Mouse (Mus musculus): ENCODE data around the gene Pjvk. TPM values are rescaled to one million over a fixed set of nuclear protein-coding genes. Genes with fewer than 3 reads are reported as not detected.

Gene Pjvk
- total RNA-seq, 1 experiment from 2014 or later = not detected

DNA sequence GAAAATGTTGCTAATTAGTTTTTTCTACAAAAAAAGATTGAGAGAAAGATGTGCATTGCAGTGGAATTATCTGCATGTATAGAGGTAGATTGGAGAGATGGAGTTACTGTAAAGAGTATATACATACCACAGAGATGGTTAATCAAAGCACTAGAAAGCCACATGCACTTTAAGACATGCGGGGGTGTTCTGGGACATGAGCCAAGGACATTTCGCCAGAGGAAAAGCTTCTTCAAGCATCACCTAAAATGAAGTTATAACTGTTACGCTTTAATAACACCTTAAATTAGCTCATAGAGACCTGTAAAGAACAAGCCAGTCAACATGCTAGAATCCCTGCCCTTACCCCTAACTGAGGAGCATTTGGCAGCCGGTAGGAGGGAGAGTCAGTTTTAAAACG lies 18.9 kb downstream of the Pjvk start:
- DNase-seq = no peak

DNA sequence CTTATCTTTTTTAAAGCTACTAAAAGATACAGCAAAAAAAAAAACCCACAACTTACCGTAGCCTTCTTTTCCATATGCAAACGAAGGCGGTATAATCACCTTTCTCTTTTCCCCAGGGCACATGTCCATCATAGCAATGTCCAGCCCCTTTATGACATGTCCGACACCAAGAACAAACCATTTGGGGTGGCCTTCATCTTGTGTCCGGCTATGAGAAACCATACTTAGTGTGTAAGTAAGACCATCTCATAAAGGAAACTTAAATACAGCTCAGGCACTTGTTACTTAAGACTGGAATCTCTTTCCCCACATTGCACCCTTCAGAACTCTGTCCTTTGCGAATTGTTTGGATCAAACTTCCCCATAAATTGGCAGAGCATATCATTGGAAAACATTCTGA lies 23.4 kb downstream of the Pjvk start:
- DNase-seq = no peak

DNA sequence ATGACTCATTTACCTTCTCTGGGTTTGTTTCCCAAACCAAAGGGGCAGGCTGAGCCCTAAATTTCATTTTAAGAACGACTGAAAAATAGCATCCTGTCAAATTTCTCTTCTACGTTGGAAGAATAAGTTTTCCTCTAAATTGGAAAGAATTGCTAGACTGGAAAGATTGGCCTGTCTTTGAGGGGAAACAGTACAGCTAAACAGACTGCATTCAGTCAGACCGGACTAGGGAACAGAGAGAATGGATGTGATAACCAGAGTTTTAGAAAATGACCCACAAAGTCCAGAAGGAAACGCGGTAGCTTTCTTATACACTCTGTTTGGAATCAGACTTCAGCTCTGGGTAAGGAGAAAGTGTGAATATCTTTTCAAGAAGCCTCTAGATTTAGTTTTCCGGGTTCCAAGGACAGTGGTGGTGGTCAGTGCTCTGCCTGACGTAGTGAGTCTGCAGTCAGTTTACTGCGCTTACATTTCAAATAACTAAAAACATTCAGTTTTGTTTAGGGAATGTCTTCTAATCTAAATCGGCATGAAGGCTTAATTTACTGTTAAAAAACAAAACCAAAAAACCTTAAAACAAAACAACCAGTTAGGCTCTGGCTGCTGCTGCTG lies 24.0 kb downstream of the Pjvk start:
- DNase-seq = no peak

DNA sequence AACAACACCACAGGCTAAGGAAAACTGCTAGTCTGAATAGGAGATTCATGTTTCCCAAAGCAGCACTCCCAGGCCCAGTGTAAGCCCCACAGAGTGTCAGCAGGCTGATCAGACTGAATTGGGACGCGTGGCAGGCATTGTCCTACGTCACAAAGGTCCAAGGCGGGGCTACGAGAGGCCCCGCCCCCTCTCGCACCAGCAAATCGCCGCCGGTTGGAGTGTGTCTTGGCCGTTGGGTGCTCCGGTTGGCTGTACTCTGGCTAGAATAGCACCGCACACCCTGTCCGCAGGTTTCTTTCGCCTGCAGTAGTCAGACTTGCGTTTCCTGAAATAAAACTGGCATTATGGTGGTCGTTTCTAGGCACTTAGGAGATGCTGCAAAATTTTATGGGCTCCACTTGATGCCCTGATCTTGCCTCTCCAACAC lies 24.7 kb downstream of the Pjvk start, which contains the start of gene Fkbp7:
TSS of gene Fkbp7 (minus strand) at position 151 of the 427 bp plus-strand sequence.
- peak; percentile 94 for DNase-seq

DNA sequence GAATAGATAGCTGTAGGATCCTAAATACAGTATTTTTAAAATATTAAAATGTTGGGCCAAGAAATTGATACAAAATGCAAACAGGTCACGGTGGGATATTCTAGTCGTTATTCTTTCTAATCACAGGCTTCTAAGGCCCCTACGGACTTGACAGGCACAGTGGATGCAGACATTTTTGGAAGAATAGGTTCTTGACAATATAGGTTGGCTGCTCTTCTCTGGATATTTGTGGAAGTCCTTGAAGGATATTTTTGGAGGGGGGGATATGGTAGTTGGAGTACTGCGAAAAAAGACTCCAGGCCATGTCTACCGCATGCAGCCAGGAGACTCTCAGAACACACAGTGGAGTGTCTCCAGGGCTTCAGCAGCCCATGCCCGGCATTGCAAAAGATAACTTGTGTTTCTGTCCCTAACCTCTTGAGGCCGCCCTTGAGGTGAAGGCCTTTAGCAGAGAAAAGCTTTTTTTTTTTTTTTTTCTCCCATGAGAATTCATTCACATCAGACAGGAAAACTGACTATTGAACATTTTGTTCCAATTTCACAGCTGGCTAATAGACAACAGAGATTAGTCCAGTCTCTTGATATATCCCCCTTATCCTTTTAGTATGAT lies 25.3 kb downstream of the Pjvk start:
- peak; percentile 78 for DNase-seq

DNA sequence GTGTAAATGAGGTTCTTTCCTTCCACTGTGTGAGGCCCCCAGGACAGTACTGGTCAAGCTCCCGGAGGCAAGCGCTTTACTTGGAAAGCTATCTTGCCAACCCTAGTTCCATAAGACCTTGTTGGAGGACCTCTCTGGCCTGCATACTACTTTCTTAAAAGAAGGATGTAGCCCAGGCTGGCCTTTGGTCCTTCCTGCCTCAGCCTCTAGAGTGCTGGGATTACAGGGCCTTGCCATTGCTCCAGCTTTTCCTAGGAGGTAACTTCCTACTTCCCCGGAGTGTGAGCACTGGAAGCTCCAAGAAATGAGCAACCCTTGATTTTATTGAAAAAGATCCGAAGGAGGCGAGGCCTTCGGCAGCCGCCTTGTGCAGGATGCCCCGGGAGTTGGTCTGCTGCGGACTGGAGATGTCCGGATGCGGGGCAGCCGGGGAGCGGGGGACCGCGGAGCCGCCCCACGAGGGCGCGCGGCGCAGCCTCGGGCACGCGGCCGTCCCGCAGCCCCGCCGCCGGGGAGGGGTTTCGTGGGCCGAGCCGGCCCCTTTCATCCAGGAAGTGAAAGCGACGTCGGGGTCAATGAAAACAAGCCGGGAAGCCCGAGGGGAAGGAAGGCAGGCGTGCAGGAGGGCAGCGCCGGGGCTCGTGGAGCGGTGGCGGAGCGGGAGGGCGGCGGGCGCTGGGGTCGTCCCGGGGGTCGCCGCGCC lies 26.6 kb downstream of the Pjvk start, which contains the start of gene Plekha3:
TSS of gene Plekha3 (plus strand) at position 557 of the 703 bp plus-strand sequence.
- peak; percentile 93 for DNase-seq

DNA sequence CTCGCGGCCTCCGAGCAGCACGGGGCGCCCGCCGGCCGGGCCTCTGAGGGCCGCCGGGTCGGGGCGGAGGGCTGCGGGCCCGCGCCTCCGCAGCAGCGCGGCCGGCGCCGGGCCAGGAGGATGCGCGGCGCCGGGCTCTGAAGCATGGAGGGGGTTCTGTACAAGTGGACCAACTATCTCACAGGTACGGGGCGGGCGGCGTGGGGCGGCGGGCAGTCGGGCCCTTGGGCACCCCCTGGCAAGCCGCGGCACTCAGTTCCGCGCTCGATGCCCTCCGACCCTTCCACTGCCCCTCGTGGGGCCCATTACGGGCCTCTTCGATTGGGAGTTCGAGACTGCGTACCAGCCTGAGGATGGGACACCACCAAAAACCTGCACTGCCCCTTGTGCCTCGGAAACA lies 27.2 kb downstream of the Pjvk start:
- no peak for DNase-seq

DNA sequence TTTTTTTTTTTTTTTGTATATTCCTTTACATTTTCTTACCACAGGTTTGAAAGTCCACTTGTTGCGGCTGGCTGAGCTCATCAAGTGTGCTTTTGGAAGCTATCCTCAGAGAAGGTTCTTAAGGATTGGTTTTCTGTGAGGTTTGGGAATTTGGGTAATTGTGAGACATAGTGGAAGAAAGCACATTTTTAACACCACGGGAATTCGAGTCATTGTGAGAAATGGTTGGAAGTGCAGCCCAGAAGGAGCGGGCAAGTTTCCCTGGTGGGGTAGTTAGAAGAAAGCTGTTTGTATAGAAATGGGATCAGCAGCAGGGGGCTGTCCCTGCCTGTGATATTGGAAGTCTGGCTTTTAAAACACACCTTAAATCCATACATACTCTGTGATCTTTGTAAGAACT lies 27.7 kb downstream of the Pjvk start:
- no peak for DNase-seq

DNA sequence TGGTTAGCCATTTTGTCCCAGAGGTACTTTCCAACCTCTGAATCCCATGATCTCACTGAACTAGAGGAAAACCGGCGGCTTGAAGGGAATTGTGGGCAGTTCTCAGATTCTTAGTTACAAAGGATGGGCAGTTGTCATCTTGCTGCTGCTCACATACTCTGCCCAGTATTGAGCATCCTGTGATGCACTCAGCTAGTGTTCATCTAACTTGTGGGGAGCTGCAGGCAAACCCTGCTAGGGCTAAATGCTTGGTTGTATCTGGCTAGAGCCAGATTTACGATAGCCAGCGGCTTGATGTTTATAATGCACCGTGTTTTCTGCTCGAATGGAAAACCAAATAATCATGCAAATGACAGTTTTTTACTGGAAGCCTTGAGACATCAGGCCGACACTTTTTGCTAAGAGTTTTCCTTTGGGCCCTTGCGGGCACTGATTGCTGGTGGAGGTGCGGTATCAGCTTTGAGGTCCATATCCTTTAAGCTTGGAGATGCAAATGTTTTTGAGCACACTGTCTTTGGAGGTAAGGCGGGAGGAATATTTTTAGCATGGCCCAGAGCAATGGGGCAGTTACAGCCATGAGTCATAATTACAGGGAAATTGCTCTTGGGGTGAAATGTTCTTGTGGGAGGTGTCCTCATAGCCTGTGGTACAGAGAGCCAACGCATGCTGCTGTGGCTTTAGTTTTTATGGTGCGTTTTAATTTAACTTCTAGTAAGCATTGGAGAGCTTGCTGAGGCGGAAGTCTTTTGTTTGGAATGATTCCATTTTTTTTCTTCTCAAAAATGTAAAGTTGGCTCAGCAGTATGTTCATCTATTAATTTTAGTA lies 28.3 kb downstream of the Pjvk start:
- no peak for DNase-seq

DNA sequence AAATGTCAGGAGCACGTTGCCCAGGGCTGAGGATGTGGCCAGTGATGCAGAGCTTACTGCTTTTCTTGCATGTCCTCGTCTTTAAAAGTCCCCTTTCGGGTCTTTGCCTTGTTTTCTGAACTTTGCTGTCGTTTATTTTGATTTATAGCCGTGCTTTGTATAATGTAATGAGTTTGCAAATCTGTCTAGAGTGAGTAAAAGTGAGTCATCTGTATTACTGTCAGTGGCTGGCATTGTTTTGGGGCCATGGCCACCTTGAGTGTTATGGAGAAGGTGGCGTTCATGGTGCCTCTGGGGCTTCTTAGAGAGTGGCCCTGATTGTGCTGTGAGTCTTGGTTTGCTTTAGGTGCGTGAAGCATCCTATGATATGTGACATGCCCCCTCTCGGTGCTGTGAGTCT lies 34.0 kb downstream of the Pjvk start:
- DNase-seq = peak; percentile 19

DNA sequence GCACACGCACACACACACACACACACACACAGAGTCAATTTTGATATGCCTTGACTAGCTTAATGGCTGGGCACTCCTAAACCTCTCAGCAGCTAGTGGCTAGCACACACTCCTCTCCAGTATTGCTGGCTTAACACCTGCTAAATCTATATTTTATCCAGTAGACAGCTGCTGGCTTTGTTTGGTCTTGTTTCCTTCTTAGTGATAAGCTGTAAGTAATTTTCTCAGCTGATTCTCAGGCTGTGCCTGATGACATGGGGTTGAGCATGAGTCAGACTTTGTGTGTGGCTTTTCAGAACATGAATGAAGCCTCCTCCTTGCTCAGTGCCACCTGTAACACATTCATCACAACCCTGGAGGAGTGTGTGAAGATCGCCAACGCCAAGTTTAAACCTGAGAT lies 38.7 kb downstream of the Pjvk start:
- no peak for DNase-seq

DNA sequence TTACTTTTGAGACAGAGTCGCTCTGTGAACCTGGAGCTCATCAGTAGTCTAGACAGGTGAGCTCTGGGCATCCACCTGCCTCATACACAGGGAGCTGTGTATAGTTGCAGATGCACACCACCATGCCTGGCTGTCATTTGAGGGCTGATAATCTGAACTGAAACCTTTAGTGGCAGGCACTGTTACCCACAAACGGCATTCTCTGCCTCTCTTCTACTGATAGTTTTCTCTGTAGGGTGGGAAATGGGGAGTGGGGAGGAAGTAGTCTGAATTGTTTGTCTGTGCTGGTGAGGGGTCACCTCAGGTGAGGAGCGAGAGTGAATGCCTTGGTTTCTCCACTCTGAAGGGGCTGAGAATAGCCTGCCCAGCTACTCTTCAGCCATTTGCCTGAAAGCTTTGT lies 39.3 kb downstream of the Pjvk start:
- no peak for DNase-seq

DNA sequence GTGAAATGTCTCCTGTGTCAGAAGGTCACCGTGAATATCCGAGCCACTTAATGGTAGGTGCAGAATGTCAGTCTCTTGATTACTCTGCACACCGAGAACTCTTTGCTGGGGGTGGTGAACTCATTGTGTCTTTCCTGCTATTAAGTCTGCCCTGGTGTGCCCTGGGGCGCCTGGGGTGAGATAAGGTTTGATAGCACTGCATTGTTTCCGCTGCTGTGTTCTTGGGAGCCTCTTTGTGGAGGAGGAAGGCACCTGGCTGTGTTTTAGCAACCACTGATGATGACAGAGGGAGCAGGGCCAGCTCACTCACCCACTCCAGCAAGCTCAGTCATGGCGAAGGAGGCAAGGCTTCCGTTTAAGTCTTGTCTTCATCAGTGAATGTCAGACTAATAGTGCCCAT lies 39.9 kb downstream of the Pjvk start:
- DNase-seq = peak; percentile 11

DNA sequence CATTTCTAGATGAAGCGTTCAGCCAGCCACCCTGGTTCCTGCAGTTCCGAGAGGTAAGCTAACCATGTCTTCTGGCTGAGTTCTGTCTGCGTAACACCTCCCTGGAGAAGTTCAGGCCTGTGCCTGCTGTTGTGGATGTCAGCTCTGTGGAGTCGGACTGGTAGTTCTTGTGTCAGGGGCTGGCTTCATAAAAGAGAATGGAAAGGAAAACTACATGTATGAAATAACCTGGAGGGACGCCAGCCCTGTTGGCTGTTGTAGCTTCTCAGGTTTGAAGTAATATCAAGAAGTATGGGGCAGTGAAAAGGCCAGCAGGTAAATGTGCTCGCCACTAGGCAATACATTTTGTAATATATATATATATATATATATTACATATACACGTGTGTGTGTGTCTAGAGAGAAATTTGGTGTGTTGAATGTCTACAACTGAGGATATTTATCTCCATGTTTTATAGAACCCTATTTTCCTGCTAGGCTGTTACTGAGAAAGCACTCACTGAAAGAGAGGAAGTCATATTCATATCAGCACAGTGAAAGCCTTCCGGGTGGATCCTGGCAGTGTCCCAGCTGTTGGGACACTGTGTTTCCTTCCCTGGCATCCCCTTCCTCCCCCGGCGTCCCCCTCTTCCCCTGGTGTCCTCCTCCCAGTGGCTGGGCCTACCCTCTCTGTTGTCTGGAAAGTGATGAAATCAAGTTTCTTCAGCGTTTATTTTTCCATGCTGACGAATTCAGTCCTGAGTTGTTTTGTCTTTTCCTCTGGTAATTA lies 42.3 kb downstream of the Pjvk start:
- DNase-seq = peak; percentile 73

DNA sequence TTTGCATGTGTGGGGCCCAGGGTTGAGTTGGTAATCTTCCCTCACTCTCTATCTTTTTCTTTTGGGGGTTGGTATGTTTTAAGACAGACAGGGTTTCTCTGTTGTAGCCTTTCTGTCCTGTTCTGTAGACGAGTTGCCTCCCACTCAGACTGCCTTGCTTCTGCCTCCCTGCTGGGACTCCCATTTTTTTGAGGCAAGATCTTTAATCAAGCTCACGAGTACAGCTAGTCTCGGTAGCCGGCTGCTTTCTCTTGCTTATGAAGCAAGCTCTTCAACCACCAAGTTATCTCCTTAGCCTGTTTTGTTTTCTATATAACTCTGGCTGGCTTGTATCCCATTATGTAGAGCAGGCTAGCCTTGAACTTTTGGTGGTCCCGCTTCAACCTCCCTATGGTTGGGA lies 45.5 kb downstream of the Pjvk start:
- DNase-seq = no peak

DNA sequence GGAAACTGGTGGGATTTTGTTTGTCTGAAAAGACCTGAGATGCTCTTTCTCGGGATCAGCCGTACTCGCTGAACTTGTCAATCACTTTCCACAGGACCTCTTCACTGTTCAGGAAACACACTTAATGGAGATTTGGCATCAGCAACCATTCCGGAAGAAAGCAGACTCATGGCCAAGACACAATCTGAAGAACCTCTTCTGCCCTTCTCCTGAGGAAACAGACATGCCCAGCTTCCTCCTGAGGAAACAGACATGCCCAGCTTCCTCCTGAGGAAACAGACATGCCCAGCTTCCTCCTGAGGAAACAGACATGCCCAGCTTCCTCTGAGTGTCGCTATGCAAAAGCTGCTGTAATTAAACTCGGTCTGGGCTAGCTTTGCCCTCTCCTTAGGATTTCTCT lies 47.0 kb downstream of the Pjvk start:
- DNase-seq = peak; percentile 9

DNA sequence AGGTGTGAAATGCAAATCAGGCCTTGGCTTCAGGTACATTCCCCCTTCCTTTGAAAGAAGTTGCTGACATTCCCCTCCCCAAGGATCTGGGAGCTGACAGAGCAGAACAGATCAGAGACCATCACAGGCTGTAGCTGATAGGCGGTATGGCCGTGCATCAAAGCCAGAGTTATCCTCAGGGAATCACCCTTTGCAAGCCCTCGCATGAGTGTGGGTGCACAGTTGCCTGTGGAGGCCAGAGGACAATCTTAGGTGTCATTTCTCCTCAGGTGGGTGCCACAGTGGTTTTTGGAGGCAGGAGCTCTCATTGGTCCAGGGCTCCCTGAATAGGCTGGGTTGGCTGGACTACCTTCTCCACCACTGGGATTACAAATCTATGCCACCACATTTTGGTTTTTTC lies 53.9 kb downstream of the Pjvk start:
- no peak for DNase-seq

DNA sequence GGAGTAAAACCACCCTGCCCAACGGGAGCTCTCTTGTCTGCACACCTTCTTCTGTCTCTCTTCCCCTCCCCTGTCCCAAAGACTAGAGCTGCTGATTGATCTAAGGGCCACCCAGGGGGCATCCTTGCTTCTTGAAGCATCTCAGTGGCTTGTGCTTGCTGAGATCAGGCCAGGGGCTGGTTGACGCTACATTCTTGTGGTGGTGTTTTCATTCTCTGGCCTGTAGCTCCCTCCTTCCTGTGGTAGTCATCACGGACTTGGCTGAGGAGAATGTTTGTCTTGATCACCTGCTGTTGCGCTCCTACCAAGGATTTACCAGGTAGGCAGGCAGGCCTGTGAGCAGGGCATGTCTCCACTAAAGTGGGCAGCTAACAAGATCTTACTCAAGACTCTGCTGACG lies 54.5 kb downstream of the Pjvk start:
- DNase-seq = no peak

DNA sequence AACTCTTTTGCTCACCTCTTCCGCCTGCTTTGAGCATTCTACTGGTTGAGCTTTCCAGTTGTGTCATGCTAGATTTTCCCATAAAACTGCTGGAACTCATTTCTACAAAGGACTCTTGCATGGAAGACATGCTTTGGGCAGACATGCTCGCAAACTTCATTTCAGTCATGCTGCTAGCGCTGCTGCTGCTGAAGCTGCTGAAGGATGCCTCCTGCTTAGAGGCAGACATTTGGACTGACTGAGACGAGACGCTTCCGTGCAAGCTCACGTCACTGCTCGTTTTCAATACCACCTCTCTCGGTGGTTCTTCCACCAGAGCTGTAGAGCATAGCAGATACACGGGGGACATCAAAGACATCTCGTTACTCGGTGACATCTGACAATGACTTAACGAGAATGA lies 57.4 kb downstream of the Pjvk start:
- DNase-seq = no peak

Measured in adrenal gland, postnatal 14 days (tissue).